Mouse (Mus musculus) testis, adult 2 months (tissue): ENCODE measurements around the gene Gm10097.

Experiments
- CTCF ChIP-seq: fragments of 200-500 bp; IDR thresholded peaks from 2 replicates; pipeline ENCODE4 v1.5.1; 2012; ENCODE audit warnings: low read depth, mild to moderate bottlenecking, inconsistent platforms, low read length, moderate library complexity; ENCODE audit not compliant: control insufficient read depth, insufficient read depth, insufficient replicate concordance
- POLR2A ChIP-seq: fragments of 200-500 bp; IDR thresholded peaks from 2 replicates; pipeline ENCODE4 v1.6.1; 2012; ENCODE audit warnings: low read depth, mild to moderate bottlenecking, inconsistent platforms, low read length, moderate library complexity; ENCODE audit not compliant: control insufficient read depth

- TF ChIP-seq CTCF, result no peak
- no peak for TF ChIP-seq POLR2A
Measured at GRCm38 (mm10) chr10:5045671-5046070, 23.3 kb upstream of the Gm10097 start.
